Mouse (Mus musculus) gastrocnemius, adult 2 months (tissue): ENCODE results near the gene Cdkn2d. TPM values are rescaled to one million over a fixed set of nuclear protein-coding genes. Genes with fewer than 3 reads are reported as not detected.

ENCODE experiments used
- DNase-seq: peaks from one replicate; pipeline ENCODE4 v3.0.0; 2022
- H3K27ac ChIP-seq: fragments of 200-600 bp; 2 replicates; pipeline ENCODE4 v1.8.1; 2022; ENCODE audit warnings: mild to moderate bottlenecking
- H3K4me3 ChIP-seq: fragments of 200-600 bp; 2 replicates; pipeline ENCODE4 v1.8.1; 2022; ENCODE audit warnings: mild to moderate bottlenecking, moderate library complexity
- CTCF ChIP-seq: fragments of 200-600 bp; IDR thresholded peaks from 2 replicates; pipeline ENCODE4 v1.8.1; 2022; ENCODE audit warnings: antibody characterized with exemption, mild to moderate bottlenecking, moderate library complexity
- intact Hi-C: fragments of 180-260 bp; cut with DNase I; formaldehyde crosslinking; loops from one replicate; pipeline ENCODE4 v1.15.1; 2025
- total RNA-seq, 2 experiments: library from RNA; stranded (reverse); gene quantifications; 2 replicates each; pipeline ENCODE4 v1.2.3; 2021

Cdkn2d gene
- total RNA-seq, 2 experiments from 2014 or later = 8.6 to 9.1 TPM

GRCm38 (mm10) chr9:21248326-21248725, 42.9 kb downstream of the Cdkn2d start, which contains the start of gene S1pr5:
Gene S1pr5 (minus strand): TSS chr9:21248443.
- Histone ChIP-seq H3K4me3 (peak within 1 kb of the TSS; percentile 59), H3K27ac (no peak within 1 kb of the TSS)
- no peak for TF ChIP-seq CTCF
- peak; percentile 77 for DNase-seq
- intact Hi-C loops = no loop called here

DNA sequence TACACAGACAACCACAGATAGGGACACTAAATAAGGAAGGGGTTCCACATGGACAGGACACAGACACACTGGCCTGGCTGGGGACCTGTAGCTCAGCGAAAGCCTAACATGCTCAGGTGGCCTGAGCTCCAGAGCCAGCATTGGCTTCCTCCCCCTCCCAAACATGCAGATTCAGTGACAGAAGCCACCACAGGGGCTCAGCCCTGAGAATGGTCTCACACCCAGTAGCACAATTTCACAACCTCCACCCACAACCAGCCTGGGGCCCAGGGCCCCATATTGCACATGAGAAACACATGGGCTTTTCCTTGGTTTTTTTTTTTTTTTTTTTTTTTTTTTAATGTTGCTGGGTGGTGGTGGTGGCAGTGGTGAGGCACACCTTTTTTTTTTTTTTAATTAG, 44.9 kb downstream of the Cdkn2d start:
- DNase-seq = no peak
- Histone ChIP-seq H3K27ac (no peak overlapping the region), H3K4me3 (no peak overlapping the region)
- intact Hi-C loops = no loop called here
- TF ChIP-seq CTCF = no peak

GRCm38 (mm10) chr9:21245113-21245487, 46.1 kb downstream of the Cdkn2d start:
- peak overlapping the region; percentile 73 for H3K4me3 ChIP-seq
- no peak for DNase-seq
- TF ChIP-seq CTCF = no peak

GRCm38 (mm10) chr9:21244428-21245112, 46.6 kb downstream of the Cdkn2d start:
- Histone ChIP-seq H3K4me3 (peak overlapping the region; percentile 73), H3K27ac (no peak overlapping the region)
- intact Hi-C loops = no loop called here
- TF ChIP-seq CTCF = no peak
- DNase-seq = peak; percentile 49

More at GRCm38 (mm10) chr9:21245113-21245487, 46.1 kb downstream of the Cdkn2d start:
- intact Hi-C loops = no loop called here
- H3K27ac ChIP-seq = no peak overlapping the region

DNA sequence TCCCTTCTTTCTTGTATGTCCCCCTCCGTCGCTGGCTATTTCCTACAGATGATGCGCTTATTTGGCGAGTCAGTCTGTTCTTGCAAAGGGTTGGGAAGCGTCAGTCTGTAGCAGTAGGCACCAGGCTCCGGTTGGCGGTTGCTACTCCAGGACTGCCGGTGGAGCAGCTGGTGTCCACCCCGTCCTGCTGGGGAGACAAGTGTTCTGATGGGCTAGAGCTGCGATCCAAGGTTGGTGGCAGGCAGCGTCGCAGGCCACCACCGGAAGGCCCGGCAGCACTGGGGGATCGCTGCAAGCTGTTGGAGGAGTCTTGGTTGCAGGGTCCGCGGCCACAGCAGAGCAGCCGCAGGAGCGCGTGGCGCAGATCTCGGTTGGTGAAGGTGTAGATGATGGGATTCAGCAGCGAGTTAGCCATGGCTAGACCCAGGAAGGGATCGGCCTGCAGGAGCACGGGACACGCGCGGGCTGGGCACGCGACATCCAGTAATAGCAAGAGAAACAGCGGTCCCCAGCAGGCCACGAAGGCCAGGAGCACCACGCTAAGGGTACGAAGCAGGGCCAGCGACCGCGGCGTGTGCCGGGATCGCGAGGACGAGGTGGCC, 47.3 kb downstream of the Cdkn2d start:
- DNase-seq = no peak
- peak overlapping the region; percentile 73 for H3K4me3 ChIP-seq
- H3K27ac ChIP-seq = no peak overlapping the region
- TF ChIP-seq CTCF = no peak
- intact Hi-C loops = no loop called here

DNA sequence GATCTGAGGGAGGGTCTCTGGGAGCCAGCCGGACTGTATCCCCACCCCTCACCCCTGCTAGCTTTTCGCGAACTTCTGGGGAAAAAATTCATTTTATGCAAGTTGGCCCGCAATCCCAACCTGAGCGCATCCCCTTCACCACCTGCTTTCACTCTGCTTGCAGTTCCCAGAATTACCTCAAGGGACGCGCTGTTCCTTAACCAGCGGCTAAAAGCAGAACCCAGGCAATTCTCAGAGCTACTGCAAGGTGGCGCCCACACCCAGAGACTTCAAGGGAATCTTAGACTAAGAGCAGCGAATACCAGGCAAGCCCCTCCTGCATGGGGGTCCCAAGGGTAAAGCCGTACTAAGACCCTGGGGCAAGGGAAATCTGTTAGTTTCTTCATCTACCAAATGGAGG, 49.9 kb downstream of the Cdkn2d start:
- H3K4me3 ChIP-seq = no peak overlapping the region
- peak; percentile 93 for TF ChIP-seq CTCF
- DNase-seq = peak; percentile 79
- H3K27ac ChIP-seq = no peak overlapping the region
- intact Hi-C loops = no loop called here

DNA sequence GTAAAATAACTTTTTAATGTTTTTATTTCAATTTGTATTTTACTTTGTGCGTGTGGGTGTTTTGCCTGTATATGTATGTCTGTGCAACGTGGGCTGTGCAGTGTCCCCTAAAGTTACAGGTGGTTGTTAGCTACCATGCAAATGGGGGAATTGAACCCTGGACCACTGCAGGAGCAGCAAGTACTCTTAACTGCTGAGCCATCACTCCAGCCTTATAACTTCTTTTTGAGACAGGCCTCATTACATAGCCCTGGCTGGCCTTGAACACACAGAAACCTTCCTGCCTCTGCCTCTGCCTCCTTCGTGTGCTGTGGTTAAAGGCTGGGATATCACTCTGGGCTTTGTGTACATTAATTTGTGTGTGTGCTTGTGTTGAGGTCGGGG, 51.8 kb downstream of the Cdkn2d start:
- no peak for DNase-seq
- Histone ChIP-seq H3K27ac (peak overlapping the region; percentile 98), H3K4me3 (peak overlapping the region; percentile 84)
- intact Hi-C loops = loop anchor here (2.0 kb wide), 1 partner anchor 25 kb away; the partner anchor contains the start of gene Atg4d
- TF ChIP-seq CTCF = no peak

DNA sequence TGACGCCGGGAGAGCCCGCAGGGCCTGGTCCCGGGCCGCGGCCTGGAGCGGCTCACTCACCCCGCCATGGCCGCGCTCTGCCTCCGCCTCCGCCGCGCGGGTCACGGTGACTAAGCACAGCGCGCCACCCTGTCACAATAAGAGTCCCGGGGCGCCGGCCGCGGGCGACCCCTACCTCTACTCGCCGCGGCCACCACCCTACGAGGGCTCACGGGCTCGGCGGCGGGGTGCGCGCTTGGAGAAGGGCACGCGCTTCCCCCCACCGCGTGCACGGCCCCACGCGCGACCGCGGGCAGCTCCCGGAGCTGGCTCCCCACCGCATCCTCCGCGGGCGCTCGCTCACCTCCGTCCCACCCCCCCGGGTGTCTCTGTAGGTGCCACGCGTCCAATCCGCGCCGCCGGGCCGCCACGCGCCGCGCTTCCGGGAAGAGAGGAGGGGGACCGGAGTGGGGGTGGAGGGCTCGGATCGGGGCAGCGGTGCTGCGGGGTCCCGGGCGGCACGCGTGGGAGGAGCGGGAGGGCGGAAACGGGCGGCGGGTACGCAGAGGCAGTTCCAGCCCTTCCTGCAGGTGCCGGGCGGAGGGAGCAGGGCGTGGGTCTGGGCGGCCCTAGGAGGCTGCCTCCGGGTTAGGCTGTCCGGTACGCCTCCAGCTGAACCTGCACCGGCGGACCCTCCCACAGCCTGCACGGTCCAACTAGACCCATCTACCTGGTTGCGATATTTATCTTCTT, 52.3 kb downstream of the Cdkn2d start, which contains the start of gene Keap1:
Gene Keap1, minus strand, starts transcription at position 629 of the 732 bp plus-strand sequence.
- Histone ChIP-seq H3K27ac (peak within 1 kb of the TSS; percentile 98), H3K4me3 (peak within 1 kb of the TSS; percentile 84)
- TF ChIP-seq CTCF = no peak; the same call in 1 of the 2 replicates
- intact Hi-C loops = loop anchor here (2.0 kb wide), 1 partner anchor 26 kb away; the partner anchor contains the start of gene Atg4d
- peak; percentile 91 for DNase-seq

Other genes starting within 250 kb of the Cdkn2d start
- not detected for gene Zglp1, start 224.3 kb downstream of the Cdkn2d start, total RNA-seq
- under 1 TPM; 0.26 to 0.39 TPM for gene Gm49373, start 218.3 kb downstream of the Cdkn2d start, total RNA-seq
- gene Fdx1l, start 217.8 kb downstream of the Cdkn2d start, total RNA-seq = 10 to 100 TPM; 39.0 to 49.0 TPM
- 1 to 10 TPM; 1.2 to 1.6 TPM for gene Gm38431, start 199.4 kb downstream of the Cdkn2d start, total RNA-seq
- 10 to 100 TPM; 17.1 to 19.5 TPM for gene Raver1, start 199.4 kb downstream of the Cdkn2d start, total RNA-seq
- 1 to 10 TPM; 4.4 to 5.9 TPM for gene Tyk2, start 160.2 kb downstream of the Cdkn2d start, total RNA-seq
- gene Cdc37, start 141.4 kb downstream of the Cdkn2d start, total RNA-seq = 100 to 1,000 TPM; 116 to 139 TPM
- 10 to 100 TPM; 39.0 to 66.8 TPM for gene Pde4a, start 125.7 kb downstream of the Cdkn2d start, total RNA-seq
- 10 to 100 TPM; 51.3 to 62.3 TPM for gene Keap1, start 52.0 kb downstream of the Cdkn2d start, total RNA-seq
- under 1 TPM; 0.15 to 0.33 TPM for gene S1pr5, start 43.0 kb downstream of the Cdkn2d start, total RNA-seq
- 10 to 100 TPM; 68.0 to 77.4 TPM for gene Atg4d, start 26.1 kb downstream of the Cdkn2d start, total RNA-seq
- 10 to 100 TPM; 11.0 to 12.6 TPM for gene Kri1, start 3.4 kb downstream of the Cdkn2d start, total RNA-seq
- not detected for gene Ap1m2, start 20.9 kb upstream of the Cdkn2d start, total RNA-seq
- 100 to 1,000 TPM; 168 to 178 TPM for gene Slc44a2, start 29.3 kb upstream of the Cdkn2d start, total RNA-seq
- gene Ilf3, start 76.5 kb upstream of the Cdkn2d start, total RNA-seq = 10 to 100 TPM; 21.2 to 25.2 TPM
- 1 to 10 TPM; 7.0 to 8.4 TPM for gene Qtrt1, start 120.4 kb upstream of the Cdkn2d start, total RNA-seq
- gene Dnm2, start 133.5 kb upstream of the Cdkn2d start, total RNA-seq = 10 to 100 TPM; 38.2 to 41.8 TPM
- gene Tmed1, start 218.8 kb upstream of the Cdkn2d start, total RNA-seq = 10 to 100 TPM; 28.9 to 35.8 TPM
- gene AB124611, start 234.8 kb upstream of the Cdkn2d start, total RNA-seq = 1 to 10 TPM in 1 of 2 experiments, under 1 TPM in 1; 0.74 to 1.3 TPM